Mouse (Mus musculus) lung, adult 2 months (tissue): ENCODE results near the gene Gm21904. TPM values are rescaled to one million over a fixed set of nuclear protein-coding genes. Genes with fewer than 3 reads are reported as not detected.
"Not testable (repeated sequence)": the region's sequence is repeated elsewhere in the genome, so short reads cannot be mapped to it uniquely, and the experiment has no call there.

Experiments
- DNase-seq: peaks from one replicate; pipeline ENCODE4 v3.0.0; 2022
- H3K4me1 ChIP-seq: fragments of 200-500 bp; 2 replicates; pipeline ENCODE4 v1.6.1; 2011; ENCODE audit warnings: low read length; ENCODE audit not compliant: control insufficient read depth, insufficient read depth
- H3K4me3 ChIP-seq: fragments of 200-500 bp; replicated peaks from 2 replicates; pipeline ENCODE3; 2011; ENCODE audit warnings: low read depth, mild to moderate bottlenecking, control low read depth, low read length; ENCODE audit errors: extremely low read depth
- WGBS: fragments of 180-500 bp; shearing (Covaris S2); methylation state at CpG from one replicate; pipeline ENCODE4 v1.1.7; 2018; 5-methylcytosine and 5-hydroxymethylcytosine counted together
- polyA plus RNA-seq: library from polyadenylated mRNA; depleted of rRNA; stranded (reverse); fragments of >200 nt; gene quantifications from 2 replicates; pipeline ENCODE4 v1.2.3, GENCODE M21; 2012; rRNA removed

Gene Gm21904
- polyA plus RNA-seq = not detected in 2 replicates

DNA sequence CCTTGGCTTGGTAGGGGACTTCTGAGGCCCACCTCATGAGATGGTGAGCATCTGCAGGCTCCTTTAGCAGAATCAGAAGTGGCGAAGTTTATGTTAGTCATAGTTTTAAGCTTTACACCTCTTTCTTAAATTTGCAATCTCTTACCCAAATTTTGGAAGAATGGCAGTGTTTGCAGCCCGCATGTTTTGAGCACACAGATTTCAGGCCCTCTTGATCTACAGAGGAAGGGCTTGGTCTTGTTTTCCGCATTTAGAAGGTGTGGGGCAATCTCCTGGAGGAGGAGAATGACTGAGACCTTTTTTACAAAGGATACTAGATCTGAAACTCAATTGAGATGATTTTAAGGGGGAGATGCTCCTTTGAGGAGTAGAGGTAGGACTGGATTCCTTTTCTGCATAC is at the start of gene Gm21904:
Gm21904 (minus strand) TSS at position 101 of the 400 bp plus-strand sequence.
- no CpG with 5 or more reads among the region's 3 CpGs for WGBS
- DNase-seq, H3K4me3 ChIP-seq, H3K4me1 ChIP-seq: not testable (repeated sequence)

DNA sequence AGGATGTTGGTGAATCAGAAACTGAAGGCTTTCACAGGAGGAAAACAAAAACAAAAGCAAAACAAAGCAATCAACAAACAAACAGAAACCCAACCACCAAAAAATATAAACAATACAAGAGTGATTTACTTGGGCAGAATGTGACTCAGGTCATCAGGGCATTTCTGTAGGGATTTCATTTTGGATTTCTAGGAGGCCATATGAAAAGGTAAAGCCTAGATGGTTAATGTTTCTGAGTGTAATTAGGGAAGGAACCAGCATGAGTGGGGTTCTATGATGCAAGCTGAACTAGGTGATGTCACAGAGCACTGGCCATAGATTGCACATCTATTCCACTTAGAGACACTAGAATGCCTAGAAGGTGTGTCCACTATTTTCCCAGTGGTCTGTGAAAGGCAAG is 28.4 kb upstream of the Gm21904 start, which contains the start of the genes Gm20772 and Gm20831:
Gm20772 (plus strand) TSS at position 301 of the 400 bp plus-strand sequence.
Gm20831 (plus strand) TSS at position 301 of the 400 bp plus-strand sequence.
- not testable (repeated sequence) for H3K4me1 ChIP-seq, H3K4me3 ChIP-seq, DNase-seq

Other genes with a start within 250 kb of the Gm21904 start
- not detected in 2 replicates for gene Gm20772, start 28.5 kb upstream of the Gm21904 start, polyA plus RNA-seq
- not detected in 2 replicates for gene Gm20831, start 28.5 kb upstream of the Gm21904 start, polyA plus RNA-seq
- not detected in 2 replicates for gene Srsy, start 91.1 kb upstream of the Gm21904 start, polyA plus RNA-seq
- not detected in 2 replicates for gene Gm21764, start 215.5 kb upstream of the Gm21904 start, polyA plus RNA-seq
- not detected in 2 replicates for gene Ssty1, start 242.8 kb upstream of the Gm21904 start, polyA plus RNA-seq